Mouse (Mus musculus): ENCODE results near the gene Tubb4b. TPM values are rescaled to one million over a fixed set of nuclear protein-coding genes. Genes with fewer than 3 reads are reported as not detected.

Gene Tubb4b
- 100 to 1,000 TPM; 185 to 269 TPM for total RNA-seq (2021)
- long read RNA-seq, experiment 1, transcript Tubb4b-201 (4 exons, 1,598 nt) = major isoform, 126 of 164 reads
- long read RNA-seq, experiment 1, partial matches to known transcripts = 4 of 164 reads
- long read RNA-seq, experiment 1, other reads (novel, unspliced or antisense) = 34 of 164 reads
- long read RNA-seq, experiment 2, transcript Tubb4b-201 (4 exons, 1,598 nt) = major isoform, 198 of 265 reads
- long read RNA-seq, experiment 2, partial matches to known transcripts = 16 of 265 reads
- long read RNA-seq, experiment 2, other reads (novel, unspliced or antisense) = 51 of 265 reads

DNA sequence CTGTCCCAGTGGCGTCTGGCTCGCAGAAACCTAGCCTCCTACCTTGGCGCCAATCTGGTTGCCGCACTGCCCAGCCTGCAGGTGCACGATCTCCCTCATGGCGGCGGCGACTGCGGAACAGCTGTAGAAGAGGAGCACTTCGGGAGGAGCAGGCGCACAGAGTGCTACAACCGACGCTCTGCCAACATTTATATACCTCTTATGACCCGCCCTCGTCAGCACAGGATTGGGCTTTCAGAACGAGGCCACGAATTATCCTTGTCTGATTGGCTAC, at the start of gene Tubb4b:
Tubb4b (minus strand) TSS at position 211 of the 274 bp plus-strand sequence.
- Histone ChIP-seq H3K4me3 (peak within 1 kb of the TSS; percentile 93), H3K27ac (peak within 1 kb of the TSS; percentile 98)
- DNase-seq = no peak
- intact Hi-C loops (cut with DNase I) = no loop called here
- peak; percentile 37; the same call in 1 of the 2 replicates for TF ChIP-seq CTCF (IDR thresholded peaks at IDR 0.05)

DNA sequence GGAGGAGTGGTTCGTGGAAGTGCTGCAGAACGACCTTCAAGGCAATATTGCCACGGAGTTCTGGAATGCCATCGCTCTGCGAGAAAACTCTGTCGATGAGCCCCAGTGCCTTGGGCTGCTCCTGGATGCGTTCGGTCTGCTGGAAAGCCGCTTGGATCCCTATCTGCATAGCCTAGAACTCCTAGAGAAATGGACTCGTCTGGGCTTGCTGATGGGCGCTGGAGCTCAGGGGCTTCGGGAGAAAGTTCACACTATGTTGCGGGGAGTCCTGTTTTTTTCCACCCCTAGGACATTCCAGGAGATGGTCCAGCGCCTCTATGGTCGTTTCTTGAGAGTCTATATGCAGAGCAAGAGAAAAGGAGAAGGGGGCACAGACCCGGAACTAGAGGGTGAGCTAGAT, 48.5 kb upstream of the Tubb4b start:
- no peak for TF ChIP-seq CTCF (IDR thresholded peaks at IDR 0.05)
- intact Hi-C loops (cut with DNase I) = loop anchor here (5.0 kb wide), 2 partner anchors 59 to 81 kb away; partner anchors contain the start of gene Man1b1
- H3K4me3 ChIP-seq = peak overlapping the region; percentile 98
- DNase-seq = no peak
- peak overlapping the region; percentile 97 for H3K27ac ChIP-seq

DNA sequence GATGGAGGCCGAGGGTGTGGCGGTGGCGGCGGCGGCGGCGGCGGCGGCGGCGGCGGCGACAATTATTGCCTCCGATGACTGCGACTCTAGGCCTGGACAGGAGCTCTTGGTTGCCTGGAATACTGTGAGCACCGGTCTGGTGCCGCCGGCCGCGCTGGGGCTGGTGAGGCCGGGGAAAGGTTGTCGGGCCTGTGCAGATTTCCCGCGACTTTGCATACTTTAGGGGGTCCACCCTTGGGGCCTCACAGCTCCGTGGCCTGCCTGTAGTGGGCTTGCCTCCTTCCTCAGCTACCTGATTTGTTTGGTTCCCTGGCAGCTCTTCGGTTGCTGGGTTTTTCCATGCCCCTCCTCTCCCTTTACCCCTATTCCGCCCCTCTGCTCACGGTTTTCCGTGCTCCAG, 48.0 kb upstream of the Tubb4b start:
- intact Hi-C loops (cut with DNase I) = loop anchor here (5.0 kb wide), 2 partner anchors 60 to 80 kb away; partner anchors contain the start of gene Man1b1
- no peak for DNase-seq
- peak overlapping the region; percentile 98 for H3K4me3 ChIP-seq
- no peak for TF ChIP-seq CTCF (IDR thresholded peaks at IDR 0.05)
- H3K27ac ChIP-seq = peak overlapping the region; percentile 97

DNA sequence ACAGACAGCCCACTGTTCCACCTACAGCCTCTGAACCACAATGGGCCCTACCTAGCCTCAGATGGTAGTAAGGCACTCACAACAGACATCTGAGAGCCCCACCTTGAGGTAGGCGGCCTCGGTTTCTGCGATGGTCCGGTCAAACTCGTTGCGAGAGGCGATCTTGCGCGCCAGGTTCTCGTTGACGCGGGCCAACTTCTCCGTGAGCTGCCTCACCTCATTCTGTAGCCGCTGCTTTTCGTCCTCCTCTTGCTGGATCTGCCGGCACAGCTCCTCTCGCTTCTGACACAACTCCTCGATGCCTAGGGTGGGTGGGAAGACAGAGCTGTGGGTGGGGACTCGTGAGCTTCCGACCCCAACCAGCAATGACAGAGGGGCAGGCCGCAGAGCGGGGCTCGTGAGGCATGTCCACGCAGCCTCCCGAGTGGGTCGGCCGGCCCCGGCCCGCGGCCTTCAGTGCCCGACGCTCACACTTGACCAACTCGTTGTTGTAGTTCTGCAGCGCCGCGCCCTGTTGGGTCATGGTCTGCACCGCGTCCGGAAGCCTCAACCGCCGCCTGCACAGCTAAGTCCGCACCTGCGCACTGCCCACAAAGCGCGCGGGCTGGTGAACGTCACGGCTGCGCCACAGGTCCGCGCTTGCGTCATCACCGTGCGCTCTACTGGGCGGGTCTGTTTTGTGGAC, 47.5 kb upstream of the Tubb4b start, which contains the start of the genes Ssna1 and Anapc2:
Ssna1 (minus strand) TSS at position 612 of the 685 bp plus-strand sequence.
Anapc2 (plus strand) TSS at position 652 of the 685 bp plus-strand sequence.
- DNase-seq = peak; percentile 98
- H3K4me3 ChIP-seq = peak within 1 kb of the TSS; percentile 98
- intact Hi-C loops (cut with DNase I) = loop anchor here (5.0 kb wide), 2 partner anchors 60 to 80 kb away; partner anchors contain the start of gene Man1b1
- peak; percentile 53 for TF ChIP-seq CTCF (IDR thresholded peaks at IDR 0.05)
- peak within 1 kb of the TSS; percentile 97 for H3K27ac ChIP-seq

DNA sequence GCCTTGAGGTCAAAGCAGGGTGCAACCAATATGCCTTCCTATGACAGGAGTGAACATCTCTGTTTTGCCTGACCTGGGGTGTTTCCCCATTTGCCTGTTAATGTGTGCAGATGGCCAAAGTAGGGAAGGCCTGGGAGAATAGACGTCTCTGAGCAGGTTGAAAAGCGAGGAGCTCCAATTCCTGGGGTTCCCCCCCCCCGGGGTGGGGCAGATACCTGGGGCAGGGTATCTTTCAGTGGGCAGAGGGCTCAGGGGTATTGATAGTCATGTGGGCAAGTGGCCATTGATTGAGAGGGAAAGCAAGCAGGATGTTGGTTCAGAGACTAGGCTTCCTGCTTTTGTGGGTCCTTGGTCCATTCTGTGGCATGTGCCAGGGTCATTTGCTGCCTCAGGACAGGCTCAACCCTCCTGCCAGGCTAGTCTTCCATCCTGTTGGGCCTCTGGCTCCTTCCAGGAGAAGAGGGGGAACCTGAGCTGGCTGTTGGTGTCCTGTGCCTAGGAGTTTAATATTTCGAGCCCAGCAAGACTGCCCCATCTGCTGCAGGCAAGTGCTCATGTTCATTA, 43.3 kb upstream of the Tubb4b start:
- intact Hi-C loops (cut with DNase I) = no loop called here

DNA sequence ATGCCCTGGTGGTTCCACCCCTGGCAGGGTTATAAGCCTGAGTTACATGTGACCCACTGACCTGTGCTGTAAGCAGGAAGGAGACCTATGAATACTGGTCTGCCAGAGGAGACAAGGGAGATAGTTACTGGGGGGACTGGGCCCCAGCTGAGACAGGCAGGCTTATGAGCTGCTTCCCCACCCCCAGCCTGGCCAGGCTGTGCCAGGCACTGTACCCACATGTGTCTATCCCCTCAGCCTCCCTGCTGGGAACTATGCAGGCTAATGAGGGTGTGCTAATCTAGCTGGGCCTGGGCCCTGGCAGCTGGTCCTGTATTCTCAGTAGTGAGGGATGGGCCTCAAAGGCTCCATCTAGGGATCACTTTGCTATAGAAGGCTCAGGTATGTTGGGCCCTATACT, 42.7 kb upstream of the Tubb4b start:
- intact Hi-C loops (cut with DNase I) = no loop called here

More for the DNA sequence above, 43.3 kb upstream of the Tubb4b start:
- DNase-seq = no peak
- no peak for TF ChIP-seq CTCF (IDR thresholded peaks at IDR 0.05)
- Histone ChIP-seq H3K4me3 (no peak overlapping the region), H3K27ac (peak overlapping the region; percentile 85)

DNA sequence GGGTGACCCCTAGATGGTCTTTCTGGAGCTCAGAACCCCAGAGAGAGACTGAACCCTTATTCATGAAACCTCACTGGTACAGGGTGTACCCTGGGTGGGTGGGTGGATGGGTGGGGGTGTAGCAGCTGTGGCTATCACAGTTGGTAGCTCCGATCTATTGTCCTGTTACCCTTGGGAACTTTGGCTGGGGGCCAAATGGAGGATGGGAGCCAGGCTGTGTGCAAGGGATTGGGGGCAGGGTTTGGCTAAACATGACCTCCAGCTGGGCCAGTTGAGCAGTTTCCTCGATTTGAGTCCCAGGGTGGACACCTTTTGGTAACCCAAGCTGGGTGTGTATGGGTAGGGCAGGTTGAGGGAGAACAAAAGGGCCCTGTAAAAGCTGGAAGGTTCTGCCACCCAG, 42.2 kb upstream of the Tubb4b start:
- DNase-seq = peak; percentile 62
- intact Hi-C loops (cut with DNase I) = no loop called here
- Histone ChIP-seq H3K4me3 (peak overlapping the region; percentile 91), H3K27ac (peak overlapping the region; percentile 85)
- TF ChIP-seq CTCF (IDR thresholded peaks at IDR 0.05) = no peak

More for the DNA sequence above, 42.7 kb upstream of the Tubb4b start:
- Histone ChIP-seq H3K4me3 (no peak overlapping the region), H3K27ac (peak overlapping the region; percentile 85)
- TF ChIP-seq CTCF (IDR thresholded peaks at IDR 0.05) = no peak
- DNase-seq = no peak

DNA sequence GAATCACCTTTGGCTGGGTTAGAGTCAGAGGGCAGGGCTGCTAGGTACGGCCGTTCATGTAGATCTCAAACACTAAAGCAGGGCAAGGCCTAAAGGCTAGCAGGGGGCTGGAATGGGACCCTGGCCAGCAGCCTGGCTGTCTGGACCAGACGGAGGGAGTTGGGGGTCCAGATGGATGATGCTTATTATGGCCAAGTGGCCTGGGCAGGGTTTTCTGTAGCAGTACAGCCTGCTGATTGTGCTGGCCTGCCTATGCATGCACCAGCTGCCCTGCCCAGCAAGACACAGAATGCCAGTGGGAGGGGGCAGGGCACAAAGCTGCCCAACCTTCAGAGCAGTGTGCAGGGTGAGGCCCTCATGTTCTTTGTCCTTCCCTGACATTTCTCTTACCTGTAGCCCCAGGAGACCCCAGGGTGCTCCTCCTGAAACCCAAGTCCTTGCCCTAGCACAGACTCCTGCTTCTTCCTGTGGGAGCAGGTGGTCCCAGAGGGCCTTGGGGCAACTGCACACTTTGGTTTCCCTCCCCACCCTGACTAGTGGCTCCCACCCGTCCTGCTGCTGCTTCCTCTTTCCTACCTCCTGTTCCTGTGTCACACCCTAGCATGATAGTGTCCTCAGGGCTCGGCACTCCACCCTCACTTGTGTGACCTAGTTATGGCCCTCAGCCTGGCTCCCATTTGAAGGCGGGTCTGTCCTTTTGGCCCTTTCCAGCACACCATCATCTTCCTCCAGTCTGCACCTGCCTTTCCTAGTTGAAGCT, 41.6 kb upstream of the Tubb4b start:
- no peak for TF ChIP-seq CTCF (IDR thresholded peaks at IDR 0.05)
- Histone ChIP-seq H3K4me3 (peak overlapping the region; percentile 91), H3K27ac (peak overlapping the region; percentile 85)
- intact Hi-C loops (cut with DNase I) = no loop called here
- DNase-seq = peak; percentile 49

DNA sequence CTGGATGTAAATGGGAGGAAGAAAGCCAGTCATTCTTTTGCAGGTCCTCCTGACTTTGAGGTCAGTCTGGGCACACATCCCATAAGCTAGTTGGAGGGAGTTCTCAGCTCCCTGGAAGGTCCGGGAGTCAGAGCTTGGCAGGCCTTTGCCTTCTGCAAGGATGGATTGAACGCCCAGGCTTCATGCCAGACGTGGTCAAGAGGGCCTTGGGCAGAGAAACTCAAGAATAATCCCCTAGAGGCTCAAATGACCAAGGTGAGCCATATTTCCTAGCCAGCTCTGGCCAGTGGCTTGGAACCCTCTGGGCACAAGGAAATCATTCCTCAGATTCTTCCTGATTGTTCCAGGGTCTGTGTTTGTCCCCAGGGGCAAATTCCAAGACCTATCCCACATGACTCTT, 40.3 kb upstream of the Tubb4b start:
- no peak for TF ChIP-seq CTCF (IDR thresholded peaks at IDR 0.05)
- Histone ChIP-seq H3K4me3 (peak overlapping the region; percentile 91), H3K27ac (peak overlapping the region; percentile 85)
- DNase-seq = no peak
- intact Hi-C loops (cut with DNase I) = no loop called here

DNA sequence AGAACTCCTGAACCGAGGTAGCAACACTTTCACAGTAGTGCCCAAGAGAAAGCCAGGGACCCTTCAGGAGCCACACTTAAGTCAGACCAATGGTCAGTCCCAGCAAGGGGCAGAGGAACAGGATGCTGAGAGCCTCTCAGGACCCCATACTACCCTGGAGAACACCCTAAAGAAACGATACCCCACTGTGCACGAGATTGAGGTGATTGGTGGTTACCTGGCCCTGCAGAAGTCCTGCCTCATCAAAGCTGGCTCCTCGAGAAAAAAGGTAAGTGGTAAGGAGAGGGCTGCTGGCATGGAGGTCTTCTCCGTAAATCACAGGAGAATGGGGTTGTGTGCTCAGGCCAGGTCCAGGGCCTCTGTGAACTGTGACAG, 39.8 kb upstream of the Tubb4b start:
- Histone ChIP-seq H3K4me3 (peak overlapping the region; percentile 91), H3K27ac (peak overlapping the region; percentile 85)
- no peak for TF ChIP-seq CTCF (IDR thresholded peaks at IDR 0.05)
- intact Hi-C loops (cut with DNase I) = no loop called here
- DNase-seq = no peak

DNA sequence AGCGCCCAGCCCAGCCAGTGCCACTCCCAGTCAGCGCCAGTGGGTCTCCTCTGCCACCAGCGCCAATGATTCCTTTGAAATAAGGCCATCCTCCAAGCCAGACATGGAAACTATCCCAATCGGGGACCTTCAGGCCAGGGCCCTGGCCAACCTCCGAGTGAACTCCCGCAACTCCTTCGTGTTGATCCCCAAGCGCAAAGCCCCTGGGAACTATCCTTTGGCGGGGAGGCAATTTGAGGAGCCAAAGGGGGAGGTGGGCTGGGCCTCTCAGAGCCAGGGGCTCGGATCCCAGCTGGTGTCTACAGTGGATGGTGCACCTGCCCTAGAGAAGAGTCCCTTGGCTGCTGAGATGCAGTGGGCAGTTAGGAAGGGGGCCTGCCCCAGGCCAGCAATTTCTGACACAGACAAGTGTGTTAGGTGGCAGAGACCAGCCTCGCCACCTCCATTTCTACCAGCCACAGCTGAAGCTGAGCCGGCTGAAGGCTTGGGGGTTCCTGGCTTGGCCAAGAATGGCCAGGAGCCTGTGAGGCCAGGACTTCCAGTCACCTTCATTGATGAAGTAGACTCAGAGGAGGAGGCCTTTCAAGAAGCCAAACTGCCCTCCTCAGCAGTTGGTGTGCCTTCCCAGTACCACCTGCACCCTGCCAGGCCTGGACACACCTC, 39.3 kb upstream of the Tubb4b start:
- no peak for TF ChIP-seq CTCF (IDR thresholded peaks at IDR 0.05)
- Histone ChIP-seq H3K4me3 (peak overlapping the region; percentile 91), H3K27ac (peak overlapping the region; percentile 85)
- DNase-seq = no peak
- intact Hi-C loops (cut with DNase I) = no loop called here
